Mouse (Mus musculus): ENCODE measurements around the gene Eif3i. TPM values are rescaled to one million over a fixed set of nuclear protein-coding genes. Genes with fewer than 3 reads are reported as not detected.

The Eif3i gene
- polyA plus RNA-seq, 1 experiment from 2014 or later: 325 TPM

- no peak for DNase-seq (ENCODE audit: low spot score)
These were observed 56.3 kb downstream of the Eif3i start for GRCm38 (mm10) chr4:129544106-129544505.

GRCm38 (mm10) chr4:129542592-129543141, 57.8 kb downstream of the Eif3i start, which contains the start of gene Hdac1:
Gene Hdac1, minus strand, starts transcription at chr4:129542713.
- DNase-seq (ENCODE audit: low spot score): peak; percentile 97

Small RNAs within 50 kb of the gene (microRNA-seq; reads per million reads assigned to microRNA genes)
- gene Mir8119 (ENCODE audit: borderline number of aligned reads): not detected

Other genes with a start within 250 kb of the Eif3i start
- gene Zbtb8a, start 222.5 kb downstream of the Eif3i start, polyA plus RNA-seq (2015; fragmentation: Nextera tagmentation; extraction: Ambion mirVana): 6.0 and 6.6 TPM in 2 replicates
- gene Zbtb8b, start 159.8 kb downstream of the Eif3i start, polyA plus RNA-seq (2015; fragmentation: Nextera tagmentation; extraction: Ambion mirVana): 1.7 and 1.8 TPM in 2 replicates
- 18.4 and 19.1 TPM in 2 replicates for gene Bsdc1, start 139.1 kb downstream of the Eif3i start, polyA plus RNA-seq (2015; fragmentation: Nextera tagmentation; extraction: Ambion mirVana)
- gene Tssk3, start 109.6 kb downstream of the Eif3i start, polyA plus RNA-seq (2015; fragmentation: Nextera tagmentation; extraction: Ambion mirVana): 0.09 TPM in 1 of 2 replicates, not detected in the other
- 0.62 TPM in 1 of 2 replicates, not detected in the other for gene Fam229a, start 109.5 kb downstream of the Eif3i start, polyA plus RNA-seq (2015; fragmentation: Nextera tagmentation; extraction: Ambion mirVana)
- 382 and 399 TPM in 2 replicates for gene Marcksl1, start 87.1 kb downstream of the Eif3i start, polyA plus RNA-seq (2015; fragmentation: Nextera tagmentation; extraction: Ambion mirVana)
- 310 and 317 TPM in 2 replicates for gene Hdac1, start 57.9 kb downstream of the Eif3i start, polyA plus RNA-seq (2015; fragmentation: Nextera tagmentation; extraction: Ambion mirVana)
- 1,471 and 1,532 TPM in 2 replicates for gene Lck, start 27.0 kb downstream of the Eif3i start, polyA plus RNA-seq (2015; fragmentation: Nextera tagmentation; extraction: Ambion mirVana)
- 2.6 and 3.7 TPM in 2 replicates for gene Fam167b, start 22.1 kb downstream of the Eif3i start, polyA plus RNA-seq (2015; fragmentation: Nextera tagmentation; extraction: Ambion mirVana)
- gene Tmem234, start within 50 bp of the Eif3i start, polyA plus RNA-seq (2015; fragmentation: Nextera tagmentation; extraction: Ambion mirVana): 190 and 230 TPM in 2 replicates
- 3.0 and 3.3 TPM in 2 replicates for gene Dcdc2b, start 13.6 kb upstream of the Eif3i start, polyA plus RNA-seq (2015; fragmentation: Nextera tagmentation; extraction: Ambion mirVana)
- gene Iqcc, start 18.5 kb upstream of the Eif3i start, polyA plus RNA-seq (2015; fragmentation: Nextera tagmentation; extraction: Ambion mirVana): 39.5 and 40.6 TPM in 2 replicates
- 81.7 and 87.2 TPM in 2 replicates for gene Ccdc28b, start 23.3 kb upstream of the Eif3i start, polyA plus RNA-seq (2015; fragmentation: Nextera tagmentation; extraction: Ambion mirVana)
- gene Txlna, start 40.4 kb upstream of the Eif3i start, polyA plus RNA-seq (2015; fragmentation: Nextera tagmentation; extraction: Ambion mirVana): 57.4 and 64.5 TPM in 2 replicates
- gene Kpna6, start 72.1 kb upstream of the Eif3i start, polyA plus RNA-seq (2015; fragmentation: Nextera tagmentation; extraction: Ambion mirVana): 8.9 and 11.6 TPM in 2 replicates
- gene Tmem39b, start 96.2 kb upstream of the Eif3i start, polyA plus RNA-seq (2015; fragmentation: Nextera tagmentation; extraction: Ambion mirVana): 7.7 and 9.2 TPM in 2 replicates
- gene Khdrbs1, start 141.7 kb upstream of the Eif3i start, polyA plus RNA-seq (2015; fragmentation: Nextera tagmentation; extraction: Ambion mirVana): 127 and 145 TPM in 2 replicates
- 526 and 559 TPM in 2 replicates for gene Ptp4a2, start 210.6 kb upstream of the Eif3i start, polyA plus RNA-seq (2015; fragmentation: Nextera tagmentation; extraction: Ambion mirVana)

Data from thymus, postnatal 0 days (tissue).